Mouse (Mus musculus): ENCODE results near the gene Spsb4. TPM values are rescaled to one million over a fixed set of nuclear protein-coding genes. Genes with fewer than 3 reads are reported as not detected.

The Spsb4 gene
- polyA plus RNA-seq, 1 experiment = 0.78 TPM

DNA sequence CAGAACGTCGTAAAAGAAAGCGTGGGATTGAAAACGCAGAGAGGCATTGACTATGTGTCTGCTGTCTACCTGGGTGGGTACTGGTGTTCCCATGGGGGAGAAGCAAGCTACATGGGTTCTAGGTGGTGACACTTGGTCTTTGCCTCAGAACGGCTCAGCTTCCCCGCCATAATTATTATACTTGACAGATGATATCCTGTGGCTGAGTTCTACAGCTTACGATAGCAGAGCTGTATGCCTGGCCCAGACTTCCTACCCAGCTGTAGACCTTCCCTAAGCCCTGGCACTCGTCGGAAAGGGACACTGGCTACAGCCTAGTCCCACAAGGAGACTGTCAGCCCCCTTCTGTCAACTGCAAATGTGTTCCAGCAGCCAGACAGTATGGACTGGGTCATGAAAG, 37.5 kb downstream of the Spsb4 start:
- Histone ChIP-seq H3K79me2 (ENCODE audit: control insufficient read depth, insufficient read depth) (no peaks in the 10 kb centered on the region), H3K4me2 (ENCODE audit: low read depth) (no peak overlapping the region), H3K36me3 (ENCODE audit: control insufficient read depth, insufficient read depth) (no peaks in the 10 kb centered on the region), H3ac (ENCODE audit: control insufficient read depth, insufficient read length) (no peak overlapping the region), H3K27me3 (ENCODE audit: control insufficient read depth, insufficient read depth, insufficient read length) (no peaks in the 10 kb centered on the region), H3K4me3 (no peak overlapping the region)
- TF ChIP-seq MYOD1 (IDR thresholded peaks at IDR 0.05; ENCODE audit: control insufficient read depth in 1 of 3, insufficient read length in 2 of 3, low read depth in 2 of 3) = no peak
- no peak for TF ChIP-seq CEBPB (IDR thresholded peaks at IDR 0.05; ENCODE audit: insufficient read depth, poor library complexity, severe bottlenecking)
- no peak for TF ChIP-seq MYOG (IDR thresholded peaks at IDR 0.05; ENCODE audit: control insufficient read depth in 1 of 3, insufficient read depth in 1 of 3, insufficient read length in 2 of 3, low read depth in 2 of 3)
- TF ChIP-seq TCF3 (IDR thresholded peaks at IDR 0.05; ENCODE audit: insufficient read length, low read depth) = no peak
- no peak for TF ChIP-seq MAX (IDR thresholded peaks at IDR 0.05; ENCODE audit: low read depth)
- TF ChIP-seq TCF12 (IDR thresholded peaks at IDR 0.05; ENCODE audit: insufficient read depth, poor library complexity, severe bottlenecking) = no peak
- no peak for TF ChIP-seq SRF (IDR thresholded peaks at IDR 0.05; ENCODE audit: control insufficient read depth, insufficient read length, low read depth)
- TF ChIP-seq POLR2A (IDR thresholded peaks at IDR 0.05; ENCODE audit: insufficient read length, low read depth) = no peak
- no peak for TF ChIP-seq POLR2AphosphoS2 (IDR thresholded peaks at IDR 0.05; ENCODE audit: insufficient read length, low read depth)
- TF ChIP-seq USF1 (IDR thresholded peaks at IDR 0.05; ENCODE audit: low read depth) = no peak
- TF ChIP-seq E2F4 (IDR thresholded peaks at IDR 0.05; ENCODE audit: insufficient read depth) = no peak
- TF ChIP-seq REST (IDR thresholded peaks at IDR 0.05; ENCODE audit: insufficient read depth, insufficient read length) = no peak

DNA sequence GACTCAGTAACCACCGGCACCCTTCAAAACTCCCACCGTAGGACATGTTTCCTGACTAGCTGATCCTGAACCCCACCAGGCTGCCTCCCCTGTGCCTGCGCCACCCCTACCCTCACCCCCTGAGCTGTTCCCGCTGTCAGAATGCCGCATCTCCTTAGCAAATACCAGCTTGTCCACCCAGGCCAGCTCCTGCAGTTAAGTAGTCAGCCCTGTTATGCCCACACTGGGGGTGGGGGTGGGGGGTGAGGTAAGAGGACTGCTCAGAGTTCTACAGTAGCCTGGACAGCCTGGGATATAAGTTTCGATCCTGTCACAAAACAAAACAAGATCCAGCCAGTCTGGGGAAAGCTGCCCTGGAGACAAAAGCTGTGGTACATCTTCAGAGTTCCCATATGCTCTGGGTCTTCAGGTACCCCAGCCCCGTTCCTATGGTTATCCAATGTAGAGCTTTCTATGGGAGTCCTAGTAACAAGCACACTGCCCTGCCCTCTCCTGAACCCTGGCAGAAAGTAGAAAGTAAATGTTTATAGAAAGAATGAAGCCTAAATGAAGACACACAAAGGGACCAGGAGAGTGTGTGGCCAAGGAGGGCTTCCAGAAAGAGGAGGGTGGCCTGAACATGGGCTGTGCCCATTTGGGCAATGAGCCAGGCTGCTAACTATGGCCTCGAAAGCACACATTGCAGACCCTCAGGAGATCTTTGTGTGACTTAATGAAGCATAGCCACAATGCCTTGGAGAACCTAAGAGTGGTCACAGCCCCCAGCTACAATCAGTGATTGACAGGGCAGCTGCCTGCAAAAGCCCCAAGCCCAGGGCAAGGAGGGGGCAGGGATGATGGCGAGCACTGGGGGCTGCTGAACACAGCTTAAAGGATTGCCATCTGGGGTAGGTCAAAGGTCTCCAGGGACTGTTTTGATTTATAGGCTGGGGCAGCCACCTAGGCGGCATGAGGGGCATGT, 38.3 kb downstream of the Spsb4 start:
- Histone ChIP-seq H3K36me3 (ENCODE audit: control insufficient read depth, insufficient read depth) (no peaks in the 10 kb centered on the region), H3K4me3 (no peak overlapping the region), H3K4me2 (ENCODE audit: low read depth) (no peak overlapping the region), H3K79me2 (ENCODE audit: control insufficient read depth, insufficient read depth) (no peaks in the 10 kb centered on the region), H3ac (ENCODE audit: control insufficient read depth, insufficient read length) (no peak overlapping the region), H3K27me3 (ENCODE audit: control insufficient read depth, insufficient read depth, insufficient read length) (no peaks in the 10 kb centered on the region)
- TF ChIP-seq POLR2A (IDR thresholded peaks at IDR 0.05; ENCODE audit: insufficient read length, low read depth) = no peak
- TF ChIP-seq MYOD1 (IDR thresholded peaks at IDR 0.05; ENCODE audit: control insufficient read depth in 1 of 3, insufficient read length in 2 of 3, low read depth in 2 of 3) = peak in 1 of 3 experiments; percentile 21

DNA sequence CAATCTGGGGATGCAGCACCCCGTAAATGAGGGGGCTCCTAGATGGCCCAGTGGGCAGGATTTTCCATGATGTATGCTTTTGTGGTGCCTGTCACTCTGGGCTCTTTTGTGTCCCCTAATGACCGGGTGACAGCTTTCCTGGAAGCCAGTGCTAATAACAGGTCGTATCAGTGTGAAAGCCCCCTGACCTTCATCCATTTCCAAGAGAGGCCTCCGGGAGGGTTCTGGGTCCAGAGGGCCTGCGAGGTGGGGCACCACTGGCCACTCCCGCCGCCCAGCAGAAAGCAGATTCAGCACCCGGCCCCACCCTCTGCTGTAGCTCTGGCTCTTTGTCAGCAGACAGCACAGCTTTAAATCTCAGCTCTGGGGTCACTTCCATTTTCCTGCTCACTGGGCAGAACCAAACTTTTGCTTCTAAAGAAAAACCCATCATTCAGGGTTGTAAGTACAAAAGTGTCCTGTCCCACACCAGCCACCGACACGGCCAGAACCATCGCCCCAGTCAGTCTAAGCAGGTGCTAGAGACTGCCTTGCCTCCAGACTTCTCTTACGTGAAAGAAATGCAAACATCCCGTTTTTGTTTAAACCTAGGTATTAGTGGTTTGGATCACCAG, 39.1 kb downstream of the Spsb4 start:
- H3ac ChIP-seq (ENCODE audit: control insufficient read depth, insufficient read length) = no peak overlapping the region
- H3K4me2 ChIP-seq (ENCODE audit: low read depth) = no peak overlapping the region

DNA sequence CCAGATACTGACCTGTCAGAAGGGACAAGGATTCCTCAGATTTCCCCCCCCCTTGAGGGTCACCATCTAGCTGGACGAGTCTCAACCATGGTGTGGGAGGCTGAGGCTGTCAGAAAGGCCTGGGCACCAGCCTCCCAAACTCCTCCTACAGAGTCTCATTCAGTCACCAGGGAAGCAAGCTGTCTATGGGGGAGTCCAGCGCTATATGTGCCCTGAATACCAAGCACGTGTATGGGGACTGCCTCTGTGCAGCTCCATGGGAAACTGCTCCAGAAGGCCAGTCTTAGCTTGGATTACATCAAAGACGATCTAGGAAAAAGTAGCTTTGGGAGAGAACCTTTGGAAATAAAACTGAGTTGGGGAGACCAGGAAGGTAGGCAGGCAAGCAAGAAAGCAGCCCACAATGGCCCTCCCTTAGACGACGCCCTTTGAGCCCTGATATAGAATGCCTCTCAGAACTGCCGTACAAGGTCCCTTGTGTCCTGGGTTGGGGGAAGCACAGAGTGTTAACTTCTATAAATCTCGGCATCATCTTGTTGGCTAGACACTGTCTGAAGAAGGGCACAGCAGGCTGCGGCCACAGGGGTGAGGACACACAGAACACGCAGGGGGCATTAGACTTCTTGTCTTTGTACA, 40.4 kb downstream of the Spsb4 start:
- Histone ChIP-seq H3K4me3 (no peak overlapping the region), H3K27me3 (ENCODE audit: control insufficient read depth, insufficient read depth, insufficient read length) (no peaks in the 10 kb centered on the region), H3K79me2 (ENCODE audit: control insufficient read depth, insufficient read depth) (no peaks in the 10 kb centered on the region), H3ac (ENCODE audit: control insufficient read depth, insufficient read length) (no peak overlapping the region), H3K36me3 (ENCODE audit: control insufficient read depth, insufficient read depth) (no peaks in the 10 kb centered on the region), H3K4me2 (ENCODE audit: low read depth) (no peak overlapping the region)
- no peak for TF ChIP-seq SRF (IDR thresholded peaks at IDR 0.05; ENCODE audit: control insufficient read depth, insufficient read length, low read depth)
- no peak for TF ChIP-seq MAX (IDR thresholded peaks at IDR 0.05; ENCODE audit: low read depth)
- no peak for TF ChIP-seq CEBPB (IDR thresholded peaks at IDR 0.05; ENCODE audit: insufficient read depth, poor library complexity, severe bottlenecking)
- TF ChIP-seq TCF3 (IDR thresholded peaks at IDR 0.05; ENCODE audit: insufficient read length, low read depth) = no peak
- no peak for TF ChIP-seq MYOG (IDR thresholded peaks at IDR 0.05; ENCODE audit: control insufficient read depth in 1 of 3, insufficient read depth in 1 of 3, insufficient read length in 2 of 3, low read depth in 2 of 3)
- no peak for TF ChIP-seq POLR2AphosphoS2 (IDR thresholded peaks at IDR 0.05; ENCODE audit: insufficient read length, low read depth)
- no peak for TF ChIP-seq MYOD1 (IDR thresholded peaks at IDR 0.05; ENCODE audit: control insufficient read depth in 1 of 3, insufficient read length in 2 of 3, low read depth in 2 of 3)
- no peak for TF ChIP-seq TCF12 (IDR thresholded peaks at IDR 0.05; ENCODE audit: insufficient read depth, poor library complexity, severe bottlenecking)
- no peak for TF ChIP-seq E2F4 (IDR thresholded peaks at IDR 0.05; ENCODE audit: insufficient read depth)
- no peak for TF ChIP-seq POLR2A (IDR thresholded peaks at IDR 0.05; ENCODE audit: insufficient read length, low read depth)
- no peak for TF ChIP-seq USF1 (IDR thresholded peaks at IDR 0.05; ENCODE audit: low read depth)
- no peak for TF ChIP-seq REST (IDR thresholded peaks at IDR 0.05; ENCODE audit: insufficient read depth, insufficient read length)

More for the DNA sequence above, 39.1 kb downstream of the Spsb4 start:
- Histone ChIP-seq H3K36me3 (ENCODE audit: control insufficient read depth, insufficient read depth) (no peaks in the 10 kb centered on the region), H3K27me3 (ENCODE audit: control insufficient read depth, insufficient read depth, insufficient read length) (no peaks in the 10 kb centered on the region), H3K4me3 (no peak overlapping the region), H3K79me2 (ENCODE audit: control insufficient read depth, insufficient read depth) (no peaks in the 10 kb centered on the region)
- TF ChIP-seq USF1 (IDR thresholded peaks at IDR 0.05; ENCODE audit: low read depth) (no peak), REST (IDR thresholded peaks at IDR 0.05; ENCODE audit: insufficient read depth, insufficient read length) (no peak), MYOG (IDR thresholded peaks at IDR 0.05; ENCODE audit: control insufficient read depth in 1 of 3, insufficient read depth in 1 of 3, insufficient read length in 2 of 3, low read depth in 2 of 3) (no peak)
